Comparison of ENCODE assay signal across 17 mouse cellular contexts in the genomic region with DNA sequence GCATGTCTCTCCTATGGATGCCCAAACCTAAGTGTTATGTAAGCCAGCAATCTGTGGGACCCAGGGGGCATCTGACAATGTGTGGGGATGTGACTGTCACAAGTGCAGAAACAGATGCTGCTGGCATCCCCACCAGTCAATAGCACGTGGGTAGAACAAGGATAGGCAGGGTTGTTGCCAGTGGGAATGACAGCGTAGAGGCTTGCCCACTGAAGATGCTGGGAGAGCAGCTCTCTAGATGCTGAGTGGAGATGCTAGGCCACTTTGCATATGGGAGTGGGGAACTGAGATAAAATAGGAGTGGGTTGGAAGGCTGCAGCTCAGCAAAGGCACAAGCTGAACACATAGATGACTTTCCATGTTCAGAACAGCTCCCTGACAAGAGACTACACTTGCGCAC. TPM values are rescaled to one million over a fixed set of nuclear protein-coding genes. Genes with fewer than 3 reads are reported as not detected.
DNase-seq lines count a peak whose midpoint lies in the region; ATAC-seq lines count a peak whose summit lies in the region.
"Had no signal": no experiment of that assay in that cellular context is flagged by ENCODE, and none has a peak within 500 bp of the region (broad histone marks: within the 10 kb centered on the region; RNA-seq: fewer than 3 reads in every experiment).

No protein-coding gene starts in this region.

- H3K27me3 ChIP-seq in forebrain, embryonic 12.5 days: no peaks in the 10 kb centered on the region
- H3K27me3 ChIP-seq in forebrain, embryonic 15.5 days: no peaks in the 10 kb centered on the region
- no peaks in the 10 kb centered on the region for H3K27me3 ChIP-seq in midbrain, embryonic 12.5 days
- H3K27me3 ChIP-seq in midbrain, embryonic 15.5 days (replicated peaks): no peaks in the 10 kb centered on the region
- H3K27me3 ChIP-seq: Patski; stomach, embryonic 15.5 days had no signal

- no peak overlapping the region for H3K27ac ChIP-seq in forebrain, embryonic 12.5 days
- no peak overlapping the region for H3K27ac ChIP-seq in forebrain, embryonic 15.5 days (replicated peaks)
- no peak overlapping the region for H3K27ac ChIP-seq in midbrain, embryonic 12.5 days (replicated peaks)
- H3K27ac ChIP-seq in midbrain, embryonic 15.5 days: no peak overlapping the region
- H3K27ac ChIP-seq: liver, embryonic 14.5 days; stomach, embryonic 15.5 days had no signal

- ATAC-seq in forebrain, embryonic 12.5 days (ENCODE audit: low FRiP score): no peak
- no peak for ATAC-seq in forebrain, embryonic 15.5 days (replicated peaks)
- no peak for ATAC-seq in midbrain, embryonic 12.5 days (ENCODE audit: low FRiP score, low read depth)
- ATAC-seq in midbrain, embryonic 15.5 days (replicated peaks): no peak
- ATAC-seq: Patski had no signal

- 89% methylated on average over 3 of the region's 3 CpGs for WGBS in forebrain, embryonic 12.5 days
- 74% methylated on average over 3 of the region's 3 CpGs for WGBS in forebrain, embryonic 15.5 days
- 94% methylated on average over 3 of the region's 3 CpGs for WGBS in midbrain, embryonic 12.5 days
- 97% methylated on average over 3 of the region's 3 CpGs for WGBS in midbrain, embryonic 15.5 days

- H3K9ac ChIP-seq in forebrain, embryonic 12.5 days: peak overlapping the region; percentile 12; the same call in 1 of the 2 replicates
- H3K9ac ChIP-seq in forebrain, embryonic 15.5 days (replicated peaks): no peak overlapping the region
- peak overlapping the region; percentile 8; the same call in 1 of the 2 replicates for H3K9ac ChIP-seq in midbrain, embryonic 12.5 days (replicated peaks)
- H3K9ac ChIP-seq in midbrain, embryonic 15.5 days: no peak overlapping the region
- H3K9ac ChIP-seq: liver, embryonic 14.5 days; stomach, embryonic 15.5 days had no signal

- H3K4me2 ChIP-seq in forebrain, embryonic 12.5 days: no peak overlapping the region
- H3K4me2 ChIP-seq in forebrain, embryonic 15.5 days (replicated peaks): no peak overlapping the region
- H3K4me2 ChIP-seq in midbrain, embryonic 12.5 days (replicated peaks): no peak overlapping the region
- no peak overlapping the region for H3K4me2 ChIP-seq in midbrain, embryonic 15.5 days
- H3K4me2 ChIP-seq: stomach, embryonic 15.5 days had no signal

- intact Hi-C loops in left cerebral cortex, postnatal 4 days (cut with DNase I): no loop called here

- H3K4me3 ChIP-seq in forebrain, embryonic 12.5 days (replicated peaks): no peak overlapping the region
- H3K4me3 ChIP-seq in forebrain, embryonic 15.5 days: no peak overlapping the region
- H3K4me3 ChIP-seq in midbrain, embryonic 12.5 days: no peak overlapping the region
- H3K4me3 ChIP-seq in midbrain, embryonic 15.5 days: no peak overlapping the region
- H3K4me3 ChIP-seq: stomach, embryonic 15.5 days had no signal

- no peaks in the 10 kb centered on the region for H3K9me3 ChIP-seq in forebrain, embryonic 12.5 days
- no peaks in the 10 kb centered on the region for H3K9me3 ChIP-seq in forebrain, embryonic 15.5 days
- H3K9me3 ChIP-seq in midbrain, embryonic 12.5 days: no peaks in the 10 kb centered on the region
- no peaks in the 10 kb centered on the region for H3K9me3 ChIP-seq in midbrain, embryonic 15.5 days
- H3K9me3 ChIP-seq: stomach, embryonic 15.5 days had no signal

- peaks cover 21% of the 10 kb centered on the region for H3K4me1 ChIP-seq in forebrain, embryonic 12.5 days
- peaks cover 29% of the 10 kb centered on the region for H3K4me1 ChIP-seq in forebrain, embryonic 15.5 days
- peaks cover 14% of the 10 kb centered on the region for H3K4me1 ChIP-seq in midbrain, embryonic 12.5 days
- H3K4me1 ChIP-seq in midbrain, embryonic 15.5 days: peaks cover 25% of the 10 kb centered on the region

- H3K36me3 ChIP-seq in forebrain, embryonic 12.5 days (replicated peaks): peaks cover 54% of the 10 kb centered on the region
- H3K36me3 ChIP-seq in forebrain, embryonic 15.5 days: peaks cover 14% of the 10 kb centered on the region
- H3K36me3 ChIP-seq in midbrain, embryonic 12.5 days: peaks cover 25% of the 10 kb centered on the region
- H3K36me3 ChIP-seq in midbrain, embryonic 15.5 days (replicated peaks): no peaks in the 10 kb centered on the region
- H3K36me3 ChIP-seq: stomach, embryonic 15.5 days had no signal

- peak; percentile 24 to 61 for DNase-seq in frontal cortex, postnatal 10 days (ENCODE audit: low spot score in 2 of 2)
- peak; percentile 4 for DNase-seq in left cerebral cortex, postnatal 4 days
- DNase-seq in heart, adult 18-20 months: no peak
- no peak for DNase-seq in urinary bladder, postnatal 4 days (ENCODE audit: low spot score in 2 of 2)
- DNase-seq: gastrocnemius, postnatal 10 days; heart, postnatal 36 days; kidney, adult 18-20 months; kidney, postnatal 25 days; lung, postnatal 36 days; thymus, postnatal 36 days had no signal

RNA-seq across cellular contexts. Expression of gene Leng8, which starts 4.3 kb away (rescaled TPM):
- 104 and 115 TPM in 2 replicates for polyA plus RNA-seq in forebrain, embryonic 12.5 days (2016; fragmentation: Nextera tagmentation; extraction: Ambion mirVana)
- polyA plus RNA-seq in forebrain, embryonic 15.5 days (2015; fragmentation: Nextera tagmentation; extraction: Ambion mirVana): 78.8 and 85.9 TPM in 2 replicates
- 121 and 130 TPM in 2 replicates for polyA plus RNA-seq in midbrain, embryonic 12.5 days (2016; fragmentation: Nextera tagmentation; extraction: Ambion mirVana)
- polyA plus RNA-seq in midbrain, embryonic 15.5 days (2015; fragmentation: Nextera tagmentation; extraction: Ambion mirVana): 102 and 104 TPM in 2 replicates
- total RNA-seq in left cerebral cortex, postnatal 4 days (2021): 100 to 1,000 TPM; 167 to 177 TPM
- total RNA-seq in heart, adult 18-20 months (2021): 10 to 100 TPM; 21.2 to 31.9 TPM

RNA-seq across cellular contexts. Expression of gene Ttyh1, which starts 13.4 kb away (rescaled TPM):
- 131 and 143 TPM in 2 replicates for polyA plus RNA-seq in forebrain, embryonic 12.5 days (2016; fragmentation: Nextera tagmentation; extraction: Ambion mirVana)
- polyA plus RNA-seq in forebrain, embryonic 15.5 days (2015; fragmentation: Nextera tagmentation; extraction: Ambion mirVana): 105 and 106 TPM in 2 replicates
- polyA plus RNA-seq in midbrain, embryonic 12.5 days (2016; fragmentation: Nextera tagmentation; extraction: Ambion mirVana): 79.8 and 87.2 TPM in 2 replicates
- polyA plus RNA-seq in midbrain, embryonic 15.5 days (2015; fragmentation: Nextera tagmentation; extraction: Ambion mirVana): 115 and 144 TPM in 2 replicates
- total RNA-seq in left cerebral cortex, postnatal 4 days (2021): 100 to 1,000 TPM; 292 to 311 TPM
- total RNA-seq in heart, adult 18-20 months (2021): under 1 TPM; 0.69 to 0.92 TPM

RNA-seq across cellular contexts. Expression of gene Leng9, which starts 17.6 kb away (rescaled TPM):
- polyA plus RNA-seq in forebrain, embryonic 12.5 days (2016; fragmentation: Nextera tagmentation; extraction: Ambion mirVana): 3.0 TPM in 2 replicates
- polyA plus RNA-seq in forebrain, embryonic 15.5 days (2015; fragmentation: Nextera tagmentation; extraction: Ambion mirVana): 4.8 and 5.7 TPM in 2 replicates
- polyA plus RNA-seq in midbrain, embryonic 12.5 days (2016; fragmentation: Nextera tagmentation; extraction: Ambion mirVana): 2.5 and 2.7 TPM in 2 replicates
- 5.2 and 6.0 TPM in 2 replicates for polyA plus RNA-seq in midbrain, embryonic 15.5 days (2015; fragmentation: Nextera tagmentation; extraction: Ambion mirVana)
- 1 to 10 TPM; 5.3 to 5.5 TPM for total RNA-seq in left cerebral cortex, postnatal 4 days (2021)
- total RNA-seq in heart, adult 18-20 months (2021): 1 to 10 TPM; 2.6 TPM

RNA-seq across cellular contexts. Expression of gene Cdc42ep5, which starts 32.1 kb away (rescaled TPM):
- 11.3 and 14.0 TPM in 2 replicates for polyA plus RNA-seq in forebrain, embryonic 12.5 days (2016; fragmentation: Nextera tagmentation; extraction: Ambion mirVana)
- polyA plus RNA-seq in forebrain, embryonic 15.5 days (2015; fragmentation: Nextera tagmentation; extraction: Ambion mirVana): 4.1 and 6.0 TPM in 2 replicates
- polyA plus RNA-seq in midbrain, embryonic 12.5 days (2016; fragmentation: Nextera tagmentation; extraction: Ambion mirVana): 13.2 and 17.7 TPM in 2 replicates
- 6.2 and 6.4 TPM in 2 replicates for polyA plus RNA-seq in midbrain, embryonic 15.5 days (2015; fragmentation: Nextera tagmentation; extraction: Ambion mirVana)
- total RNA-seq in left cerebral cortex, postnatal 4 days (2021): 1 to 10 TPM; 3.0 to 4.0 TPM
- total RNA-seq in heart, adult 18-20 months (2021): 1 to 10 TPM; 4.1 to 4.6 TPM

Comparison
In these comparisons a context has a peak if more than half of its experiments do, and no peak if none do; other contexts are left out.
1. H3K9ac ChIP-seq: peak in forebrain, embryonic 12.5 days (single experiment) and midbrain, embryonic 12.5 days (single experiment); none in forebrain, embryonic 15.5 days (single experiment) and midbrain, embryonic 15.5 days (single experiment).
2. DNase-seq: peak in frontal cortex, postnatal 10 days (2 of 2) and left cerebral cortex, postnatal 4 days (single experiment); none in heart, adult 18-20 months (0 of 2) and urinary bladder, postnatal 4 days (0 of 2).